Mouse (Mus musculus): ENCODE data around the gene Dnaic1. TPM values are rescaled to one million over a fixed set of nuclear protein-coding genes. Genes with fewer than 3 reads are reported as not detected.

The Dnaic1 gene
- total and polyA plus RNA-seq, 2 experiments from 2014 or later: 2.8 to 4.9 TPM

GRCm38 (mm10) chr4:41568239-41568638 is 1.3 kb upstream of the Dnaic1 start:
- peak overlapping the region; percentile 96 for H3K27ac ChIP-seq (ENCODE audit: low read depth, low read length)
- H3K27me3 ChIP-seq (ENCODE audit: insufficient read depth, low read length): no peaks in the 10 kb centered on the region
- peaks cover 24% of the 10 kb centered on the region for H3K4me1 ChIP-seq (ENCODE audit: insufficient read depth)
- H3K4me2 ChIP-seq (ENCODE audit: low read depth): peak overlapping the region; percentile 58
- peak overlapping the region; percentile 94 for H3K9ac ChIP-seq
- H3K9me3 ChIP-seq (ENCODE audit: low read length): no peaks in the 10 kb centered on the region
- WGBS: 2% methylated on average over 19 of the region's 19 CpGs
- TF ChIP-seq CTCF (IDR thresholded peaks at IDR 0.05; ENCODE audit: low read depth): no peak
- H3K36me3 ChIP-seq (ENCODE audit: insufficient read depth): peaks cover 8% of the 10 kb centered on the region
- peak overlapping the region; percentile 90 for H3K4me3 ChIP-seq (ENCODE audit: low read depth, low read length)
- peak; percentile 59 for DNase-seq
- no peak for ATAC-seq

DNA sequence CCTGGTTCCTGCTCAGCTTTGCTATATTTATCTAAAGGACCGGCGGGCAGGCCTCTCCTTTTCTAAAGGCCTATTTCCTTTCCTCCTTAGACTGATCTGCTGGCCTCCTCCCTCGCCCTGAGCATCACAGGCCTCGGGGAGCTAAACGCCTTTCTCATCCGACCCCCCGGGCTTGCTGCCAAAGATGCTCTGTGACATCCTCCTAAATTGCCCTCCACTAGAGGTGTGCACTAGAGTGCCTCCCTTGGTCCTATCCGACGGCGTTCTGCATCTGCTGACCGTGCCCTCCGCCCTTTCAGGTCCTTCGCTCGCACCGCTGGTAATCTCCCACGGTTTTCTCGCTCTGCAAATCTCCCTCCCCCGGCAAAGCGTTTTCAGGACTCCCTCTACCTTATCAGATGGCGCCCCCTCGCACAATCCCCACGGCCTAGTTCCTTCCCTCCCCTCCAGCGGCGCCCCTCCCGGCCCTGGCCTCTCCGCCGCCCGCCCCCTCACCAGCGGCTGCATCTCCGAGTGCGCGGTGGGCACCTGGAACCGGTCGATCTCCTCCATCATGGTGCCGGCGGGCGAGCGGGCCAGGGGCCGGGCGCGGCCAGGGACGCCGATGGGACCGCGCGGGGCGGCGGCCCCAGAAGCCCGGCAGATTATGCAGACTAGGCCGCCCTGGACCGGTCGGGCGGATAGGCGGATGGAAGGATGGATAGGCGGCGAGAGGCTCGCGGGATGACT is 729 bp upstream of the Dnaic1 start:
- peak; percentile 78 for DNase-seq
- Histone ChIP-seq H3K4me3 (ENCODE audit: low read depth, low read length) (peak overlapping the region; percentile 90), H3K9me3 (ENCODE audit: low read length) (no peaks in the 10 kb centered on the region), H3K9ac (peak overlapping the region; percentile 94), H3K27ac (ENCODE audit: low read depth, low read length) (peak overlapping the region; percentile 96), H3K27me3 (ENCODE audit: insufficient read depth, low read length) (no peaks in the 10 kb centered on the region), H3K4me1 (ENCODE audit: insufficient read depth) (peaks cover 26% of the 10 kb centered on the region), H3K36me3 (ENCODE audit: insufficient read depth) (peaks cover 3% of the 10 kb centered on the region; the same call in 1 of the 2 replicates), H3K4me2 (ENCODE audit: low read depth) (peak overlapping the region; percentile 58)
- no peak; the same call in none of the 2 replicates for TF ChIP-seq CTCF (IDR thresholded peaks at IDR 0.05; ENCODE audit: low read depth)
- WGBS: 3% methylated on average over 49 of the region's 58 CpGs
- ATAC-seq: peak; percentile 56

GRCm38 (mm10) chr4:41571490-41571889 is 1.9 kb downstream of the Dnaic1 start:
- Histone ChIP-seq H3K27me3 (ENCODE audit: insufficient read depth, low read length) (no peaks in the 10 kb centered on the region), H3K4me3 (ENCODE audit: low read depth, low read length) (no peak overlapping the region), H3K9me3 (ENCODE audit: low read length) (no peaks in the 10 kb centered on the region), H3K27ac (ENCODE audit: low read depth, low read length) (no peak overlapping the region), H3K9ac (no peak overlapping the region), H3K36me3 (ENCODE audit: insufficient read depth) (no peaks in the 10 kb centered on the region), H3K4me1 (ENCODE audit: insufficient read depth) (peaks cover 18% of the 10 kb centered on the region), H3K4me2 (ENCODE audit: low read depth) (no peak overlapping the region)
- DNase-seq (no peak), ATAC-seq (no peak)
- peak; percentile 55 for TF ChIP-seq CTCF (IDR thresholded peaks at IDR 0.05; ENCODE audit: low read depth)
- 29% methylated on average over 5 of the region's 5 CpGs for WGBS

GRCm38 (mm10) chr4:41573492-41573891 is 3.9 kb downstream of the Dnaic1 start:
- no peak overlapping the region for H3K27ac ChIP-seq (ENCODE audit: low read depth, low read length)
- peak; percentile 44 for DNase-seq
- H3K36me3 ChIP-seq (ENCODE audit: insufficient read depth): no peaks in the 10 kb centered on the region
- 0 out of 2 replicates have a peak, but pooled peaks cover 3% of the 10 kb centered on the region for H3K4me1 ChIP-seq (ENCODE audit: insufficient read depth)
- no peak overlapping the region for H3K9ac ChIP-seq
- no peak overlapping the region for H3K4me2 ChIP-seq (ENCODE audit: low read depth)
- no peaks in the 10 kb centered on the region for H3K9me3 ChIP-seq (ENCODE audit: low read length)
- 35% methylated on average over 4 of the region's 4 CpGs for WGBS
- no peak overlapping the region for H3K4me3 ChIP-seq (ENCODE audit: low read depth, low read length)
- no peak for TF ChIP-seq CTCF (IDR thresholded peaks at IDR 0.05; ENCODE audit: low read depth)
- H3K27me3 ChIP-seq (ENCODE audit: insufficient read depth, low read length): no peaks in the 10 kb centered on the region
- ATAC-seq: no peak

DNA sequence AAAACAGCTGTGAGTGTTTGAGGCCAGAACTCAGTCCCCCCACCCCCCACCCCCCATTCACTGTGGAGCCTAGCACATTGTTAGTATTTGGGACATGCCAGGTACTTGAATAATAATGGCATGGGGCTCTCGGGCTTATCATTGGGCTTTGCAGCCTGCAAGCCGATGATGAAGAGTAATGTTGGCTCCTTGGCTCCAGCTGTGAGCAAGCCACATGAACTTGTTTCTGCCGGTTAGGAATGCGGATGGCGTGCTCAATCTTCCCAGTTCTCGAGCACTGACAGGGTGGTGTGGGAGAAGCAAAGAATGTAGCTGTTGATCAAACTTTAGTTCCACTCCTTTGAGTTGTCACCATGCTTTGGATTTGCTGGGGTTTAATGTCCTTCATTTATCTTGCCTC is 6.3 kb downstream of the Dnaic1 start:
- H3K27me3 ChIP-seq (ENCODE audit: insufficient read depth, low read length): no peaks in the 10 kb centered on the region
- TF ChIP-seq CTCF (IDR thresholded peaks at IDR 0.05; ENCODE audit: low read depth): no peak
- H3K9ac ChIP-seq: no peak overlapping the region
- H3K4me3 ChIP-seq (ENCODE audit: low read depth, low read length): no peak overlapping the region
- H3K4me2 ChIP-seq (ENCODE audit: low read depth): no peak overlapping the region
- DNase-seq (no peak), ATAC-seq (no peak)
- 49% methylated on average over 6 of the region's 6 CpGs for WGBS
- H3K36me3 ChIP-seq (ENCODE audit: insufficient read depth): no peaks in the 10 kb centered on the region
- H3K4me1 ChIP-seq (ENCODE audit: insufficient read depth): 0 out of 2 replicates have a peak, but pooled peaks cover 3% of the 10 kb centered on the region
- no peaks in the 10 kb centered on the region for H3K9me3 ChIP-seq (ENCODE audit: low read length)
- H3K27ac ChIP-seq (ENCODE audit: low read depth, low read length): no peak overlapping the region

DNA sequence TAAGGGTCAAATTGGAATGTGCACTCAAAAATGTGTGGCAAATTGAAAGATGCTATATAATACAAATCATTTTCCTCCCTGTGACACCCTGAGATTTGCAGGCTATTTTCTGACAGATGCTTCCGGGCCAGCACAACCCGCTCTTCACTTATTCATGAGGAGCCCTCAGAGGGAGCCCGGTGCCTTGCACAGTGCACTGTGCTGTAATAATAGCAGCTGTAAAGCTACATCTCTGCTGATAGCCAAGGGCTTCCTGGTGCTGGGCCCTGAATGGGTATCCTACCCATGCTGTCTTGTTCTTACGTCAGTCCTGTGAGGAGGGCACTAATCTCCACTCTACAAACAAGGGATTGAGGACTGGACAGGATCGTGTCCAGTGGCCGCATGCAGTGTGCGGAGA is 13.8 kb downstream of the Dnaic1 start:
- Histone ChIP-seq H3K4me1 (ENCODE audit: insufficient read depth) (no peaks in the 10 kb centered on the region), H3K4me2 (ENCODE audit: low read depth) (no peak overlapping the region), H3K9ac (no peak overlapping the region), H3K4me3 (ENCODE audit: low read depth, low read length) (no peak overlapping the region), H3K27ac (ENCODE audit: low read depth, low read length) (no peak overlapping the region), H3K27me3 (ENCODE audit: insufficient read depth, low read length) (no peaks in the 10 kb centered on the region), H3K9me3 (ENCODE audit: low read length) (no peaks in the 10 kb centered on the region), H3K36me3 (ENCODE audit: insufficient read depth) (no peaks in the 10 kb centered on the region)
- DNase-seq: no peak
- no peak for TF ChIP-seq CTCF (IDR thresholded peaks at IDR 0.05; ENCODE audit: low read depth)
- 69% methylated on average over 7 of the region's 7 CpGs for WGBS
- no peak for ATAC-seq

- Histone ChIP-seq H3K4me3 (ENCODE audit: low read depth, low read length) (no peak overlapping the region), H3K9me3 (ENCODE audit: low read length) (no peaks in the 10 kb centered on the region), H3K9ac (no peak overlapping the region), H3K4me1 (ENCODE audit: insufficient read depth) (no peaks in the 10 kb centered on the region), H3K4me2 (ENCODE audit: low read depth) (no peak overlapping the region), H3K27ac (ENCODE audit: low read depth, low read length) (no peak overlapping the region), H3K27me3 (ENCODE audit: insufficient read depth, low read length) (no peaks in the 10 kb centered on the region), H3K36me3 (ENCODE audit: insufficient read depth) (no peaks in the 10 kb centered on the region)
- 56% methylated on average over 4 of the region's 4 CpGs for WGBS
- no peak for TF ChIP-seq CTCF (IDR thresholded peaks at IDR 0.05; ENCODE audit: low read depth)
- ATAC-seq (no peak), DNase-seq (no peak)
Measured at GRCm38 (mm10) chr4:41602818-41603217, 33.2 kb downstream of the Dnaic1 start.

Data from forebrain, postnatal 0 days (tissue).